In genomic region chr9:37051669-37052068, GRCm38 (mm10) we compare ENCODE assay signal across 27 mouse cellular contexts.
"Had no signal": no experiment of that assay in that cellular context is flagged by ENCODE, and none has a peak within 500 bp of the region (broad histone marks: within the 10 kb centered on the region; RNA-seq: fewer than 3 reads in every experiment).

No protein-coding gene starts in this region.

- H3K4me2 ChIP-seq: limb, embryonic 13.5 days; limb, embryonic 15.5 days; liver, embryonic 11.5 days; liver, embryonic 12.5 days; liver, embryonic 13.5 days; liver, embryonic 15.5 days; lung, embryonic 14.5 days; lung, embryonic 15.5 days; midbrain, embryonic 11.5 days; midbrain, embryonic 12.5 days; midbrain, embryonic 13.5 days; midbrain, embryonic 15.5 days had no signal

- H3K27me3 ChIP-seq: limb, embryonic 12.5 days; limb, embryonic 15.5 days; liver, embryonic 12.5 days; liver, embryonic 13.5 days; liver, embryonic 15.5 days; lung, embryonic 15.5 days; midbrain, embryonic 12.5 days; midbrain, embryonic 15.5 days had no signal

- H3K4me3 ChIP-seq: left cerebral cortex, adult 2 months; limb, embryonic 10.5 days; limb, embryonic 12.5 days; limb, embryonic 13.5 days; limb, embryonic 15.5 days; liver, embryonic 12.5 days; liver, embryonic 13.5 days; liver, embryonic 15.5 days; lung, embryonic 15.5 days; megakaryocyte, embryonic 14.5 days; midbrain, embryonic 10.5 days; midbrain, embryonic 12.5 days; midbrain, embryonic 13.5 days; midbrain, embryonic 15.5 days had no signal

- H3K36me3 ChIP-seq: limb, embryonic 10.5 days; limb, embryonic 12.5 days; limb, embryonic 13.5 days; limb, embryonic 15.5 days; liver, embryonic 12.5 days; liver, embryonic 13.5 days; liver, embryonic 15.5 days; lung, embryonic 15.5 days; midbrain, embryonic 12.5 days; midbrain, embryonic 13.5 days; midbrain, embryonic 15.5 days had no signal

- DNase-seq: left cerebral cortex, postnatal 4 days; liver; liver, embryonic 13.5 days; liver, postnatal 0 days; lung, adult 18-20 months; lung, adult 2 months; lung, embryonic 14.5 days; lung, postnatal 10 days; lung, postnatal 14 days; lung, postnatal 36 days; lung, postnatal 4 days; midbrain, embryonic 14.5 days had no signal
